26 mouse cellular contexts compared by ENCODE assay signal in the genomic region with DNA sequence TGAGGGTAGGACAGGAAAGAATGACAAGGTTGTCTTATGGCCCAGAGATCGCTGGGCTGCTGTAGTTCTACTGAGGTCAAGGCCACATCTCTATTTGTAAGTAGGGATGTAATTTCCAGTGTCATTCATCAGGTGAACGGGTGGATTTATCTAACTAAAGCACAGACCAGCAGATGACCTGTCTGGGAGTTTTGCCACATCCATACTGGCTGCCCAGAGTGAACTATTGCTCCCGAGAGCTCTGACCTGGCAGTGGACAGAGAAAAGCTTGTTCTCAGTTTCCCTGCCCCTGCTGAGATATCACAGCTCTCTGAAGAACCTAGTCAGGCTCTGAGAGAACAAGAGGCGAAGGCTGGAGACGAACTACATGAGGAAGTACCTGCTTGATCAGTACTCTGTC.
"Had no signal": no experiment of that assay in that cellular context is flagged by ENCODE, and none has a peak within 500 bp of the region (broad histone marks: within the 10 kb centered on the region; RNA-seq: fewer than 3 reads in every experiment).

No protein-coding gene starts in this region.

- H3K36me3 ChIP-seq: heart, embryonic 12.5 days; hindbrain, embryonic 10.5 days; hindbrain, embryonic 12.5 days; kidney, embryonic 15.5 days; limb, embryonic 13.5 days; limb, embryonic 15.5 days had no signal

- H3K9ac ChIP-seq: heart, embryonic 12.5 days; hindbrain, embryonic 12.5 days; hindbrain, embryonic 14.5 days; kidney, embryonic 15.5 days; limb, embryonic 13.5 days; limb, embryonic 15.5 days; liver, embryonic 14.5 days had no signal

- H3K4me3 ChIP-seq: gastrocnemius, adult 2 months; heart, adult 2 months; heart, embryonic 12.5 days; hindbrain, embryonic 10.5 days; hindbrain, embryonic 12.5 days; kidney, embryonic 15.5 days; limb, embryonic 13.5 days; limb, embryonic 15.5 days had no signal

- ATAC-seq: hindbrain, embryonic 16.5 days; inflammation-experienced regulatory T-cells, adult 6 months had no signal

- H3K4me2 ChIP-seq: heart, embryonic 12.5 days; hindbrain, embryonic 12.5 days; hindbrain, embryonic 14.5 days; kidney, embryonic 15.5 days; limb, embryonic 13.5 days; limb, embryonic 15.5 days; liver, embryonic 11.5 days had no signal

- H3K27ac ChIP-seq: gastrocnemius, adult 2 months; heart, adult 2 months; hindbrain, embryonic 10.5 days; hindbrain, embryonic 12.5 days; hindbrain, embryonic 14.5 days; kidney, embryonic 15.5 days; kidney, postnatal 0 days; limb, embryonic 13.5 days; limb, embryonic 15.5 days; liver, embryonic 14.5 days had no signal

- H3K27me3 ChIP-seq: heart, embryonic 12.5 days; hindbrain, embryonic 12.5 days; kidney, embryonic 15.5 days; limb, embryonic 13.5 days; limb, embryonic 15.5 days had no signal

- H3K9me3 ChIP-seq: heart, embryonic 12.5 days; hindbrain, embryonic 10.5 days; hindbrain, embryonic 12.5 days; kidney, embryonic 15.5 days; limb, embryonic 13.5 days; limb, embryonic 15.5 days had no signal

- DNase-seq: gastrocnemius, adult 2 months; gastrocnemius, postnatal 10 days; gastrocnemius, postnatal 25 days; heart, adult 2 months; heart, postnatal 10 days; heart, postnatal 4 days; kidney, adult 11 months; kidney, adult 2 months; kidney, adult 9 months; kidney, postnatal 14 days; kidney, postnatal 36 days; layer of hippocampus, adult 9-11 months; layer of hippocampus, postnatal 36 days; left cerebral cortex, postnatal 4 days had no signal
